Mouse (Mus musculus): ENCODE measurements around the gene Apex1. TPM values are rescaled to one million over a fixed set of nuclear protein-coding genes. Genes with fewer than 3 reads are reported as not detected.
"Not testable (repeated sequence)": the region's sequence is repeated elsewhere in the genome, so short reads cannot be mapped to it uniquely, and the experiment has no call there.

The Apex1 gene
- total and polyA plus RNA-seq, 3 experiments: 129 to 155 TPM; not detected in 1

GRCm38 (mm10) chr14:50973054-50973453 lies 48.3 kb downstream of the Apex1 start:
- peak in 2 of 3 experiments; percentile 3 to 20; a peak in 2 of 6 replicates for TF ChIP-seq CTCF (IDR thresholded peaks at IDR 0.05 in 2 of 3, conservative IDR thresholded peaks at IDR 0.05 in 1 of 3; ENCODE audit: control insufficient read depth in 1 of 3, insufficient read depth in 1 of 3, low read depth in 2 of 3, low read length in 3 of 3, poor library complexity in 1 of 3, severe bottlenecking in 1 of 3)
- H3K36me3 ChIP-seq (ENCODE audit: control insufficient read depth in 1 of 2, insufficient read depth in 2 of 2, low read length in 2 of 2): not testable (repeated sequence)

GRCm38 (mm10) chr14:50973700-50974099 lies 48.9 kb downstream of the Apex1 start:
- no peak overlapping the region for H3K27ac ChIP-seq (ENCODE audit: control insufficient read depth, low read depth, low read length)
- H3K9ac ChIP-seq (ENCODE audit: control insufficient read depth, low read depth, low read length, poor library complexity, severe bottlenecking): no peak overlapping the region
- H3K36me3 ChIP-seq (ENCODE audit: control insufficient read depth in 1 of 2, insufficient read depth in 2 of 2, low read length in 2 of 2): no peaks in the 10 kb centered on the region
- no peak for TF ChIP-seq EP300 (IDR thresholded peaks at IDR 0.05; ENCODE audit: low read depth in 1 of 2, low read length in 2 of 2)
- TF ChIP-seq CHD1 (IDR thresholded peaks at IDR 0.05; ENCODE audit: low read depth, low read length): no peak
- TF ChIP-seq POLR2AphosphoS2 (IDR thresholded peaks at IDR 0.05; ENCODE audit: low read length): no peak
- TF ChIP-seq ZNF384 (IDR thresholded peaks at IDR 0.05; ENCODE audit: low read depth, low read length): no peak
- no peak for TF ChIP-seq TBP (IDR thresholded peaks at IDR 0.05; ENCODE audit: low read depth, low read length)
- no peak for TF ChIP-seq CTCF (IDR thresholded peaks at IDR 0.05 in 2 of 3, conservative IDR thresholded peaks at IDR 0.05 in 1 of 3; ENCODE audit: control insufficient read depth in 1 of 3, insufficient read depth in 1 of 3, low read depth in 2 of 3, low read length in 3 of 3, poor library complexity in 1 of 3, severe bottlenecking in 1 of 3)
- TF ChIP-seq SIN3A (IDR thresholded peaks at IDR 0.05; ENCODE audit: low read length): no peak
- TF ChIP-seq MAFK (IDR thresholded peaks at IDR 0.05; ENCODE audit: borderline replicate concordance, low read depth, low read length): no peak
- TF ChIP-seq SMC3 (IDR thresholded peaks at IDR 0.05; ENCODE audit: low read depth, low read length): no peak
- TF ChIP-seq USF2 (IDR thresholded peaks at IDR 0.05; ENCODE audit: borderline replicate concordance in 1 of 2, insufficient read depth in 1 of 2, low read depth in 1 of 2, low read length in 2 of 2): no peak
- TF ChIP-seq ZMIZ1 (IDR thresholded peaks at IDR 0.05; ENCODE audit: low read depth, low read length): no peak
- TF ChIP-seq GABPA (IDR thresholded peaks at IDR 0.05; ENCODE audit: low read depth, low read length): no peak
- TF ChIP-seq POLR2A (IDR thresholded peaks at IDR 0.05; ENCODE audit: control insufficient read depth in 1 of 2, insufficient read depth in 1 of 2, low read depth in 1 of 2, low read length in 2 of 2, poor library complexity in 1 of 2): no peak
- H3K9me3 ChIP-seq (replicated peaks; ENCODE audit: insufficient read depth, low read length): no peaks in the 10 kb centered on the region
- no peak overlapping the region for H3K4me3 ChIP-seq (ENCODE audit: control insufficient read depth in 1 of 2, insufficient read depth in 1 of 2, low read depth in 2 of 2, low read length in 2 of 2)
- H3K79me2 ChIP-seq (ENCODE audit: control insufficient read depth, insufficient read depth, low read length, poor library complexity): no peaks in the 10 kb centered on the region
- H3K27me3 ChIP-seq (ENCODE audit: control insufficient read depth in 1 of 2, insufficient read depth in 2 of 2, low read length in 2 of 2): no peaks in the 10 kb centered on the region
- no peaks in the 10 kb centered on the region for H3K4me1 ChIP-seq (ENCODE audit: control insufficient read depth in 1 of 2, insufficient read depth in 2 of 2, low read length in 2 of 2)
- DNase-seq (ENCODE audit: low read depth, low spot score): peak; percentile 0

More at GRCm38 (mm10) chr14:50973054-50973453, 48.3 kb downstream of the Apex1 start:
- H3K4me3 ChIP-seq (ENCODE audit: control insufficient read depth in 1 of 2, insufficient read depth in 1 of 2, low read depth in 2 of 2, low read length in 2 of 2); H3K9ac ChIP-seq (ENCODE audit: control insufficient read depth, low read depth, low read length, poor library complexity, severe bottlenecking); H3K79me2 ChIP-seq (ENCODE audit: control insufficient read depth, insufficient read depth, low read length, poor library complexity); H3K27ac ChIP-seq (ENCODE audit: control insufficient read depth, low read depth, low read length); H3K9me3 ChIP-seq (replicated peaks; ENCODE audit: insufficient read depth, low read length); H3K27me3 ChIP-seq (ENCODE audit: control insufficient read depth in 1 of 2, insufficient read depth in 2 of 2, low read length in 2 of 2); H3K4me1 ChIP-seq (ENCODE audit: control insufficient read depth in 1 of 2, insufficient read depth in 2 of 2, low read length in 2 of 2): not testable (repeated sequence)
- peak; percentile 2 for DNase-seq (ENCODE audit: low read depth, low spot score)

GRCm38 (mm10) chr14:50975001-50975400 lies 50.2 kb downstream of the Apex1 start:
- no peak overlapping the region for H3K4me3 ChIP-seq (ENCODE audit: control insufficient read depth in 1 of 2, insufficient read depth in 1 of 2, low read depth in 2 of 2, low read length in 2 of 2)
- no peaks in the 10 kb centered on the region for H3K27me3 ChIP-seq (ENCODE audit: control insufficient read depth in 1 of 2, insufficient read depth in 2 of 2, low read length in 2 of 2)
- no peaks in the 10 kb centered on the region for H3K79me2 ChIP-seq (ENCODE audit: control insufficient read depth, insufficient read depth, low read length, poor library complexity)
- H3K4me1 ChIP-seq (ENCODE audit: control insufficient read depth in 1 of 2, insufficient read depth in 2 of 2, low read length in 2 of 2): no peaks in the 10 kb centered on the region
- TF ChIP-seq SIN3A (IDR thresholded peaks at IDR 0.05; ENCODE audit: low read length): no peak
- no peak for TF ChIP-seq POLR2A (IDR thresholded peaks at IDR 0.05; ENCODE audit: control insufficient read depth in 1 of 2, insufficient read depth in 1 of 2, low read depth in 1 of 2, low read length in 2 of 2, poor library complexity in 1 of 2)
- TF ChIP-seq JUND (IDR thresholded peaks at IDR 0.05; ENCODE audit: low read depth, low read length): no peak
- H3K36me3 ChIP-seq (ENCODE audit: control insufficient read depth in 1 of 2, insufficient read depth in 2 of 2, low read length in 2 of 2): no peaks in the 10 kb centered on the region
- DNase-seq (ENCODE audit: low read depth, low spot score): no peak
- no peaks in the 10 kb centered on the region for H3K9me3 ChIP-seq (replicated peaks; ENCODE audit: insufficient read depth, low read length)
- no peak overlapping the region for H3K27ac ChIP-seq (ENCODE audit: control insufficient read depth, low read depth, low read length)
- H3K9ac ChIP-seq (ENCODE audit: control insufficient read depth, low read depth, low read length, poor library complexity, severe bottlenecking): no peak overlapping the region
